Mouse (Mus musculus) bone marrow, adult 2 months (tissue): Measurements from ENCODE around the gene Tex21. TPM values are rescaled to one million over a fixed set of nuclear protein-coding genes. Genes with fewer than 3 reads are reported as not detected.
"Not testable (repeated sequence)": the region's sequence is repeated elsewhere in the genome, so short reads cannot be mapped to it uniquely, and the experiment has no call there.

ENCODE experiments used
- H3K27ac ChIP-seq: fragments of 200-500 bp; 2 replicates; pipeline ENCODE4 v1.5.1; 2012; ENCODE audit warnings: low read depth, mild to moderate bottlenecking, control low read depth, inconsistent platforms, low read length; ENCODE audit not compliant: control insufficient read depth, poor library complexity, insufficient read depth
- H3K4me1 ChIP-seq: fragments of 200-500 bp; 2 replicates; pipeline ENCODE4 v1.6.1; 2011; ENCODE audit warnings: low read length; ENCODE audit not compliant: control insufficient read depth, insufficient read depth
- H3K4me3 ChIP-seq: fragments of 200-500 bp; replicated peaks from 2 replicates; pipeline ENCODE3; 2011; ENCODE audit warnings: mild to moderate bottlenecking, low read depth, low read length, control low read depth; ENCODE audit not compliant: control insufficient read depth
- CTCF ChIP-seq: fragments of 200-500 bp; IDR thresholded peaks from 2 replicates; pipeline ENCODE4 v1.5.1; 2011; ENCODE audit warnings: low read length, control low read depth; ENCODE audit not compliant: control insufficient read depth, insufficient read depth
- POLR2A ChIP-seq: fragments of 200-500 bp; IDR thresholded peaks from 2 replicates; pipeline ENCODE4 v1.6.1; 2011; ENCODE audit warnings: low read depth, mild to moderate bottlenecking, control low read depth, low read length, borderline replicate concordance; ENCODE audit not compliant: control insufficient read depth
- WGBS: fragments of 180-500 bp; shearing (Covaris S2); methylation state at CpG from one replicate; pipeline ENCODE4 v1.1.7; 2018; 5-methylcytosine and 5-hydroxymethylcytosine counted together
- polyA plus RNA-seq: library from polyadenylated mRNA; stranded (reverse); fragments of >200 nt; gene quantifications from 2 replicates; pipeline ENCODE4 v1.2.4, GENCODE M21; 2011; ENCODE audit warnings: low replicate concordance; ENCODE audit not compliant: missing spikeins, insufficient read depth, insufficient read length

Tex21 gene
- polyA plus RNA-seq, 1 experiment, result not detected

GRCm38 (mm10) chr12:76177000-76177863 is 69.3 kb downstream of the Tex21 start, which contains the start of gene Esr2:
Gene Esr2, minus strand, starts transcription at chr12:76177259.
- Histone ChIP-seq H3K4me1 (no peaks in the 10 kb centered on the region), H3K27ac (no peak within 1 kb of the TSS), H3K4me3 (peak within 1 kb of the TSS; percentile 44)
- under 1% methylated on average over 39 of the region's 39 CpGs for WGBS
- no peak for TF ChIP-seq CTCF
- TF ChIP-seq POLR2A, result no peak

DNA sequence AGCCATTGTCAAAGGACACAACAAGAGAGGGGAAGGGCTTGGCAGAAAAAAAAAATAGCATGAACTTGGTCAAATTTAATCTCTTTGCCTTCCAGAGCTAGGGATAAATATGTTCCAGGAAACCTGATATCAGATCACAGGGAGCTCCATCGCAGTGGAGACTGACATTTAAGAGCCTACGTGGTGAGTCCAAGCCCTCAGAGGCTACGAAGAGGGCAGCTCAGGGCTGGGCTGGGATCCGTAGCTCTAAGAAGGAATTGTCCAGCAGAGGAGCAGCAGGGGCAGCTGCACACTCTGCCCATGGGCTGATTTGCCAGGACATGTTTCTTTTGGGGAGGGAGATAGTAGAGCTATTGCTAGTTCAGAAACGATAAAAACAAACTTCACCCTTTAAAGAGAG is 80.9 kb downstream of the Tex21 start:
- H3K27ac ChIP-seq, result no peak overlapping the region
- no peak overlapping the region for H3K4me3 ChIP-seq
- TF ChIP-seq CTCF, result no peak
- no peak for TF ChIP-seq POLR2A
- WGBS, result 81% methylated on average over 5 of the region's 5 CpGs
- no peaks in the 10 kb centered on the region for H3K4me1 ChIP-seq

- 24% methylated on average over 30 of the region's 30 CpGs for WGBS
- not testable (repeated sequence) for H3K4me3 ChIP-seq
These were observed 94.2 kb downstream of the Tex21 start for GRCm38 (mm10) chr12:76152389-76152788.

More at GRCm38 (mm10) chr12:76152389-76152788, 94.2 kb downstream of the Tex21 start:
- H3K27ac ChIP-seq, H3K4me1 ChIP-seq: not testable (repeated sequence)

Other genes with a start within 250 kb of the Tex21 start
- not detected in 2 replicates for gene Esr2, start 69.5 kb downstream of the Tex21 start, polyA plus RNA-seq
- 26.1 and 31.5 TPM in 2 replicates for gene Mthfd1, start 8.6 kb upstream of the Tex21 start, polyA plus RNA-seq
- gene Akap5, start 78.1 kb upstream of the Tex21 start, polyA plus RNA-seq, result 1.2 and 4.3 TPM in 2 replicates
- 5.5 and 7.8 TPM in 2 replicates for gene Zbtb25, start 122.9 kb upstream of the Tex21 start, polyA plus RNA-seq
- 3.9 and 5.2 TPM in 2 replicates for gene Zbtb1, start 123.5 kb upstream of the Tex21 start, polyA plus RNA-seq
- 1.3 and 3.0 TPM in 2 replicates for gene Hspa2, start 157.4 kb upstream of the Tex21 start, polyA plus RNA-seq
- not detected in 2 replicates for gene Ppp1r36, start 170.8 kb upstream of the Tex21 start, polyA plus RNA-seq